ENCODE assay signal across 8 mouse cellular contexts in genomic region chr9:107565556-107565955, GRCm38 (mm10). TPM values are rescaled to one million over a fixed set of nuclear protein-coding genes. Genes with fewer than 3 reads are reported as not detected.
DNase-seq lines count a peak whose midpoint lies in the region; ATAC-seq and TF ChIP-seq lines count a peak whose summit lies in the region.
"Not testable (repeated sequence)": the region's sequence is repeated elsewhere in the genome, so short reads cannot be mapped to it uniquely, and the experiment has no call there.

No protein-coding gene starts in this region.

- peaks cover 21% of the 10 kb centered on the region for H3K27me3 ChIP-seq in E14TG2a.4 (ENCODE audit: insufficient read depth, low read length)
- H3K27me3 ChIP-seq in embryonic facial prominence, embryonic 12.5 days; heart, embryonic 11.5 days (ENCODE audit: control insufficient read depth, insufficient read depth, low read length); limb, embryonic 10.5 days (ENCODE audit: low read depth, poor library complexity, severe bottlenecking); liver, postnatal 0 days (ENCODE audit: insufficient read depth, low read length); midbrain, embryonic 15.5 days (replicated peaks): not testable (repeated sequence)

- ATAC-seq in embryonic facial prominence, embryonic 12.5 days (ENCODE audit: insufficient number of reproducible peaks, insufficient read depth, low FRiP score, low TSS enrichment); heart, embryonic 11.5 days (replicated peaks; ENCODE audit: insufficient number of reproducible peaks, low FRiP score, low TSS enrichment); liver, postnatal 0 days; midbrain, embryonic 15.5 days (replicated peaks): not testable (repeated sequence)

- not testable (repeated sequence) for TF ChIP-seq EP300 in liver, postnatal 0 days (IDR thresholded peaks at IDR 0.05; ENCODE audit: low read depth)

- peaks cover 35% of the 10 kb centered on the region for H3K36me3 ChIP-seq in E14TG2a.4 (ENCODE audit: insufficient read depth, low read length)
- H3K36me3 ChIP-seq in embryonic facial prominence, embryonic 12.5 days = peaks cover 33% of the 10 kb centered on the region
- H3K36me3 ChIP-seq in heart, embryonic 11.5 days (ENCODE audit: control insufficient read depth, insufficient read depth, low read length) = peaks cover 21% of the 10 kb centered on the region
- H3K36me3 ChIP-seq in limb, embryonic 10.5 days = peaks cover 52% of the 10 kb centered on the region
- H3K36me3 ChIP-seq in liver, postnatal 0 days (replicated peaks; ENCODE audit: insufficient read depth, low read length) = peaks cover 30% of the 10 kb centered on the region
- H3K36me3 ChIP-seq in midbrain, embryonic 15.5 days (replicated peaks) = peaks cover 21% of the 10 kb centered on the region; the same call in 1 of the 2 replicates

- H3K4me3 ChIP-seq in E14TG2a.4 (replicated peaks; ENCODE audit: low read length) = peak overlapping the region; percentile 17; the same call in 1 of the 2 replicates
- not testable (repeated sequence) for H3K4me3 ChIP-seq in embryonic facial prominence, embryonic 12.5 days; heart, embryonic 11.5 days (ENCODE audit: low read depth, low read length); limb, embryonic 10.5 days; liver, postnatal 0 days (ENCODE audit: low read depth, low read length); midbrain, embryonic 15.5 days

- WGBS in embryonic facial prominence, embryonic 12.5 days = 43% methylated on average over 5 of the region's 5 CpGs
- 43% methylated on average over 5 of the region's 5 CpGs for WGBS in heart, embryonic 11.5 days (ENCODE audit: insufficient replicate concordance)
- 54% methylated on average over 5 of the region's 5 CpGs for WGBS in limb, embryonic 10.5 days
- 50% methylated on average over 5 of the region's 5 CpGs for WGBS in liver, postnatal 0 days (ENCODE audit: insufficient replicate concordance)
- 55% methylated on average over 5 of the region's 5 CpGs for WGBS in midbrain, embryonic 15.5 days

- not testable (repeated sequence) for H3K9ac ChIP-seq in embryonic facial prominence, embryonic 12.5 days; heart, embryonic 11.5 days (ENCODE audit: low read depth, low read length); midbrain, embryonic 15.5 days
- peak overlapping the region; percentile 26; the same call in 1 of the 2 replicates for H3K9ac ChIP-seq in liver, postnatal 0 days (replicated peaks)

- not testable (repeated sequence) for H3K4me2 ChIP-seq in embryonic facial prominence, embryonic 12.5 days (replicated peaks); liver, postnatal 0 days (ENCODE audit: low read depth, low read length)
- 0 out of 2 replicates have a peak overlapping the region, but pooled peaks have one; percentile 14 for H3K4me2 ChIP-seq in heart, embryonic 11.5 days
- peak overlapping the region; percentile 12 for H3K4me2 ChIP-seq in midbrain, embryonic 15.5 days

- not testable (repeated sequence) for H3K9me3 ChIP-seq in E14TG2a.4 (ENCODE audit: low read length); embryonic facial prominence, embryonic 12.5 days; heart, embryonic 11.5 days (replicated peaks; ENCODE audit: control insufficient read depth, low read length); limb, embryonic 10.5 days (replicated peaks); liver, postnatal 0 days (ENCODE audit: low read length); midbrain, embryonic 15.5 days

- TF ChIP-seq CTCF in E14TG2a.4 (conservative IDR thresholded peaks at IDR 0.05; ENCODE audit: low read length) = not testable (repeated sequence)
- peak; percentile 46 for TF ChIP-seq CTCF in liver, postnatal 0 days (IDR thresholded peaks at IDR 0.05; ENCODE audit: low read depth)

- H3K27ac ChIP-seq in embryonic facial prominence, embryonic 12.5 days = peak overlapping the region; percentile 64; the same call in 1 of the 2 replicates
- H3K27ac ChIP-seq in heart, embryonic 11.5 days (ENCODE audit: low read depth, low read length) = 0 out of 2 replicates have a peak overlapping the region, but pooled peaks have one; percentile 4
- peak overlapping the region; percentile 31; the same call in 1 of the 2 replicates for H3K27ac ChIP-seq in limb, embryonic 10.5 days
- peak overlapping the region; percentile 87; the same call in 1 of the 2 replicates for H3K27ac ChIP-seq in liver, postnatal 0 days (ENCODE audit: low read depth)
- not testable (repeated sequence) for H3K27ac ChIP-seq in midbrain, embryonic 15.5 days

- peak; percentile 56 for DNase-seq in induced T-regulatory cell, adult 2 months (ENCODE audit: low read depth)
- DNase-seq in limb, embryonic 10.5 days (ENCODE audit: low spot score); liver, postnatal 0 days: not testable (repeated sequence)
- peak; percentile 44 for DNase-seq in thymus, postnatal 0 days (ENCODE audit: low spot score)

- H3K4me1 ChIP-seq in E14TG2a.4 (replicated peaks; ENCODE audit: low read depth, low read length) = peaks cover 72% of the 10 kb centered on the region
- H3K4me1 ChIP-seq in embryonic facial prominence, embryonic 12.5 days = peaks cover 35% of the 10 kb centered on the region
- peaks cover 32% of the 10 kb centered on the region for H3K4me1 ChIP-seq in heart, embryonic 11.5 days (ENCODE audit: control insufficient read depth, insufficient read depth, low read length)
- H3K4me1 ChIP-seq in limb, embryonic 10.5 days = peaks cover 75% of the 10 kb centered on the region
- peaks cover 57% of the 10 kb centered on the region for H3K4me1 ChIP-seq in liver, postnatal 0 days (ENCODE audit: insufficient read depth)
- H3K4me1 ChIP-seq in midbrain, embryonic 15.5 days = peaks cover 49% of the 10 kb centered on the region

RNA-seq across cellular contexts. Expression of gene Hyal2, which starts 2.2 kb away (rescaled TPM):
- polyA plus RNA-seq in embryonic facial prominence, embryonic 12.5 days (2016; fragmentation: Nextera tagmentation; extraction: Ambion mirVana) = 132 and 134 TPM in 2 replicates
- 105 and 117 TPM in 2 replicates for polyA plus RNA-seq in heart, embryonic 11.5 days (2014; fragmentation: Nextera tagmentation; extraction: Ambion mirVana)
- 160 and 168 TPM in 2 replicates for polyA plus RNA-seq in limb, embryonic 10.5 days (2016; fragmentation: Nextera tagmentation; extraction: Ambion mirVana)
- 53.9 and 54.5 TPM in 2 replicates for polyA plus RNA-seq in liver, postnatal 0 days (2015; fragmentation: Nextera tagmentation; extraction: Ambion mirVana)
- polyA plus RNA-seq in midbrain, embryonic 15.5 days (2015; fragmentation: Nextera tagmentation; extraction: Ambion mirVana) = 82.9 and 88.7 TPM in 2 replicates
- polyA plus RNA-seq in thymus, postnatal 0 days (2015; fragmentation: Nextera tagmentation; extraction: Ambion mirVana) = 31.0 and 31.3 TPM in 2 replicates

RNA-seq across cellular contexts. Expression of gene Tusc2, which starts 2.5 kb away (rescaled TPM):
- 54.1 and 54.8 TPM in 2 replicates for polyA plus RNA-seq in embryonic facial prominence, embryonic 12.5 days (2016; fragmentation: Nextera tagmentation; extraction: Ambion mirVana)
- 60.4 and 63.3 TPM in 2 replicates for polyA plus RNA-seq in heart, embryonic 11.5 days (2014; fragmentation: Nextera tagmentation; extraction: Ambion mirVana)
- 60.4 and 62.5 TPM in 2 replicates for polyA plus RNA-seq in limb, embryonic 10.5 days (2016; fragmentation: Nextera tagmentation; extraction: Ambion mirVana)
- 34.3 and 35.9 TPM in 2 replicates for polyA plus RNA-seq in liver, postnatal 0 days (2015; fragmentation: Nextera tagmentation; extraction: Ambion mirVana)
- 123 and 125 TPM in 2 replicates for polyA plus RNA-seq in midbrain, embryonic 15.5 days (2015; fragmentation: Nextera tagmentation; extraction: Ambion mirVana)
- polyA plus RNA-seq in thymus, postnatal 0 days (2015; fragmentation: Nextera tagmentation; extraction: Ambion mirVana) = 56.7 and 57.8 TPM in 2 replicates

RNA-seq across cellular contexts. Expression of gene Hyal1, which starts 11.2 kb away (rescaled TPM):
- 12.2 and 13.2 TPM in 2 replicates for polyA plus RNA-seq in embryonic facial prominence, embryonic 12.5 days (2016; fragmentation: Nextera tagmentation; extraction: Ambion mirVana)
- polyA plus RNA-seq in heart, embryonic 11.5 days (2014; fragmentation: Nextera tagmentation; extraction: Ambion mirVana) = 3.4 and 3.5 TPM in 2 replicates
- 7.9 and 10.2 TPM in 2 replicates for polyA plus RNA-seq in limb, embryonic 10.5 days (2016; fragmentation: Nextera tagmentation; extraction: Ambion mirVana)
- polyA plus RNA-seq in liver, postnatal 0 days (2015; fragmentation: Nextera tagmentation; extraction: Ambion mirVana) = 2.5 and 3.3 TPM in 2 replicates
- 7.9 and 9.5 TPM in 2 replicates for polyA plus RNA-seq in midbrain, embryonic 15.5 days (2015; fragmentation: Nextera tagmentation; extraction: Ambion mirVana)
- polyA plus RNA-seq in thymus, postnatal 0 days (2015; fragmentation: Nextera tagmentation; extraction: Ambion mirVana) = 6.1 and 9.0 TPM in 2 replicates

RNA-seq across cellular contexts. Expression of gene Naa80, which starts 13.1 kb away (rescaled TPM):
- polyA plus RNA-seq in embryonic facial prominence, embryonic 12.5 days (2016; fragmentation: Nextera tagmentation; extraction: Ambion mirVana) = 15.0 and 15.4 TPM in 2 replicates
- 12.2 and 15.2 TPM in 2 replicates for polyA plus RNA-seq in heart, embryonic 11.5 days (2014; fragmentation: Nextera tagmentation; extraction: Ambion mirVana)
- polyA plus RNA-seq in limb, embryonic 10.5 days (2016; fragmentation: Nextera tagmentation; extraction: Ambion mirVana) = 20.1 and 22.5 TPM in 2 replicates
- 10.4 and 11.6 TPM in 2 replicates for polyA plus RNA-seq in liver, postnatal 0 days (2015; fragmentation: Nextera tagmentation; extraction: Ambion mirVana)
- 21.4 and 23.1 TPM in 2 replicates for polyA plus RNA-seq in midbrain, embryonic 15.5 days (2015; fragmentation: Nextera tagmentation; extraction: Ambion mirVana)
- polyA plus RNA-seq in thymus, postnatal 0 days (2015; fragmentation: Nextera tagmentation; extraction: Ambion mirVana) = 18.4 and 23.1 TPM in 2 replicates

RNA-seq across cellular contexts. Expression of gene Rassf1, which starts 14.2 kb away (rescaled TPM):
- 54.0 and 55.6 TPM in 2 replicates for polyA plus RNA-seq in embryonic facial prominence, embryonic 12.5 days (2016; fragmentation: Nextera tagmentation; extraction: Ambion mirVana)
- 38.9 and 45.7 TPM in 2 replicates for polyA plus RNA-seq in heart, embryonic 11.5 days (2014; fragmentation: Nextera tagmentation; extraction: Ambion mirVana)
- 55.3 and 57.4 TPM in 2 replicates for polyA plus RNA-seq in limb, embryonic 10.5 days (2016; fragmentation: Nextera tagmentation; extraction: Ambion mirVana)
- polyA plus RNA-seq in liver, postnatal 0 days (2015; fragmentation: Nextera tagmentation; extraction: Ambion mirVana) = 12.4 and 15.1 TPM in 2 replicates
- 44.4 and 45.3 TPM in 2 replicates for polyA plus RNA-seq in midbrain, embryonic 15.5 days (2015; fragmentation: Nextera tagmentation; extraction: Ambion mirVana)
- 52.1 and 56.2 TPM in 2 replicates for polyA plus RNA-seq in thymus, postnatal 0 days (2015; fragmentation: Nextera tagmentation; extraction: Ambion mirVana)
